Mouse (Mus musculus): ENCODE data around the gene Hist1h4m.

DNA sequence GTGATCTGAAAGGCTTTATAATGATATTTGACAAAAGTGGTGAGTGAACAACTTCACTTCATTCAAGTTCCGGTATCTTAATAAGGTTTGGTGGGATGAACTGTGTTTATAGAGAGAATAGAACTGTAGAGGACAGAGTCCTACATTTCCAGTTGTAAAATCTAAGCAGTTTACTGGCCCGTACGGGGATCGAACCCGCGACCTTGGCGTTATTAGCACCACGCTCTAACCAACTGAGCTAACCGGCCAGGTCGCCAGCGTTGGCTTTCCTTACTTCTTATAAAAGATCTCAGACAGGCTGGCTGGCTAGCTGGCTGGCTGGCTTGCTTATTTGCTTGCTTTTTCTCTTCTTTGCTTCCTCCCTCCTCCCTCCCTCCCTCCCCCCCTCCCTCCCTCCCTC is 43.6 kb downstream of the Hist1h4m start:
- TF ChIP-seq HCFC1 (IDR thresholded peaks at IDR 0.05; ENCODE audit: borderline replicate concordance, insufficient read depth, low read length) (0 out of 2 replicates have a peak, but pooled peaks have one; percentile 23), CHD2 (IDR thresholded peaks at IDR 0.05; ENCODE audit: low read depth, low read length) (no peak), ZC3H11A (IDR thresholded peaks at IDR 0.05; ENCODE audit: borderline replicate concordance, low read depth, low read length) (no peak)

Measured in ES-E14 (cell line).